Mouse (Mus musculus) embryonic facial prominence, embryonic 13.5 days (tissue): Measurements from ENCODE around the gene Thbs1. TPM values are rescaled to one million over a fixed set of nuclear protein-coding genes. Genes with fewer than 3 reads are reported as not detected.

Experiments used
- polyA plus RNA-seq: library from polyadenylated mRNA; unstranded; fragments of >200 nt; fragmentation: Nextera tagmentation; extraction: Ambion mirVana; gene quantifications from 2 replicates; pipeline ENCODE4 v1.2.1, GENCODE M21; 2015

The Thbs1 gene
- polyA plus RNA-seq, 1 experiment from 2014 or later: 71.1 TPM

Other genes starting within 250 kb of the Thbs1 start
- gene Fsip1, start 145.1 kb downstream of the Thbs1 start, polyA plus RNA-seq: 0.79 and 1.5 TPM in 2 replicates